Mouse (Mus musculus) lung, postnatal 0 days (tissue): Measurements from ENCODE around the gene Tmem45b.

Experiments used
- CTCF ChIP-seq: IDR thresholded peaks from 2 replicates; pipeline ENCODE4 v1.5.1; 2016; ENCODE audit warnings: antibody characterized with exemption, mild to moderate bottlenecking
- EP300 ChIP-seq: IDR thresholded peaks from 2 replicates; pipeline ENCODE4 v1.6.1; 2016; ENCODE audit warnings: antibody characterized with exemption, mild to moderate bottlenecking, control low read depth

DNA sequence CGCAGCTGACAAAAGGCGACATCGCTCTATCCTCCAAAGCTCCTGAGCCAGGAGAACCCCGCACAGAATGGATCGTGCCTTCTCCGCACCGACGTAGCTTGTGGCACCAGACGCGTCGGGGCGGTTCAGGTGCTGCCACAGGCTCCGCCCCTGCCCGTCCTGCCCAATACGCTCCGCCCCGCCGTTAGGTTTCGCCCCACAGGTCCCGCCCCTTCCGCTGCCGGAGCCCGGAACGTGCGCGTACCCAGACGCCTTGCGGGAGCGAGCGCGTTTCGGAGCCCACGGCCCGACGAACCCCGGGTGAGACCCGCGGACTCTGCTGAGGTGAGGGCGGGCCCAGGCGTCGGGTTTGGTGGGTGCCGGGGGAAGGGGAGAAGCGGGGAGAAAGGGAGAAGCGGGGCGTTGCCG lies 78.3 kb downstream of the Tmem45b start, which contains the start of gene Nfrkb:
- TF ChIP-seq CTCF (no peak), EP300 (no peak)
